Mouse (Mus musculus) inflammation-experienced regulatory T-cells, adult 6 months (primary cell): Measurements from ENCODE around the gene Abcc8. TPM values are rescaled to one million over a fixed set of nuclear protein-coding genes. Genes with fewer than 3 reads are reported as not detected.

Experiments
- ATAC-seq: one replicate; pipeline ENCODE4 v1.8.0; 2017
- polyA plus RNA-seq, 3 experiments: library from polyadenylated mRNA; unstranded; fragments of 100-300 nt; shearing (Covaris generic); gene quantifications; one replicate each; pipeline ENCODE4 v1.2.1; 2017

The Abcc8 gene
- polyA plus RNA-seq, 3 experiments from 2014 or later, result not detected

DNA sequence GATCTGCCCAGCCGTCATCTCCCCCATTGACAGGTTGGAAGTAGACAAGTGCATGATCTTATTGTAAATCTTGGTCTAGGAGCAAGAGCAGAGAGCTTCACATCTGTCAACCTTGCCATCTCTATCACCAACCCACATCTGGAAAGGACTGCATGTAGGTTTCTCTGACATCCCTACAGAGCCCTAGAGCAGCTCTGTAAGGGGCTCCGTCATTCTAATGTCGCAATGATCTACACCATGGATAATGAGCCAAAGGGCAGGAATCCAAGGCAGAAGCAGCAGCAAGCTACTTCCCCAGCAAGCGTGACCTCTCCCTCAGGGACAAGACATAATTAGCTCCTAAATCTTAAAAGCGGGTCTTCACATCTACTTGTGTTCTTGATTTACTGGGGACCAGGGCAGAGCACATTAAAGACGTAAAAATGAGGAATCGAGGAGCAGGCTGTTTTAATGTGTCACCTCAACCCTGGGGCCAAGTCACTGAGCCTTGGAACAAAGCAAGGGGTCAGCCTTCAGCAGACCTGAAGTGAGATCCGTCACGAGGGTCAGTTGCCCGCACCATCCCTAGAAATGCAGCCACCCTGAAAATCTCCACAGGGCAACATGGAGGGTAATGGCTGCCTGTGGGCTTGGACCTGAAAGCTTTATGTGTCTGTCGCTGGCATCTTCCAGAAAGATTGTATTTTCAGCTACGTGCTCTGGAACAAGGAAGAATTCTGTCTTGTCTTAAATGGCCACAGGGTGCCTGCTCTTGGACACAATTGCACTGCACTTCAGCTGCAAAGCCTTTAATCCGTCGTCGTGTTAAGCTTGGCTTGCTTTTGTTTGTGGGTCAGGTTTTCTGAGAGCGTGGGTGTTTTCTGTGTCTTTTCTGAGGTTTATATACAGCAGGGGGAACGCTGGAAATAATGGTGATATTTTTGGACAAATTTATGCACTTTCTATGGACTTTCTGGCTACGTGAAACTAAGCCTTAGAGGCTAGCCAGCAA is 25.0 kb downstream of the Abcc8 start:
- ATAC-seq, result no peak

DNA sequence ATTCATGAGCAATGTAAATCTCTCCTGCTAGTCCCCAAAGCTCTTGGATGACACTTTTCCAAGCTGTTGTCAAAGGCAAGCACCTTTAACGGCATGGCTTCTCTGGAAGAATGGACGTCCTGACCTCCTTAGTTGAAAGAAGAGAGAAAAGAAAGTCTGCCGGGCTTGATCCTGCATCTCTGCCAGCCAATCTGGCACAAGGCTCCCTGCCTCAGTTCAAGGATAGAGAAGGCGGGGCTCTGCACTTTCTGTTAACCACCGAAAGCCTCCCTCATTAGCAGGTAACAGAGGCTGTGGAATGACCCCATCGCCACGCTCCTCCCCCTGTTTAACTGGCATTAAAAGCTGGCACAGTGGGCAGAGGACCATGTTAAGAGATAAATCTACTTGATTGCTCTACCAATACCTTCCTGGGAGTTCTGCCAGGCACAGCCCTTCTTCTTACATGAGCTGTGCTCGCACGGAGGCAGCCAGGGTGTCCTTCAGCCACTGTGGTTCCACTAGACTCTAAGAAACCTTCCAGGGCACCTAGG is 26.9 kb downstream of the Abcc8 start:
- no peak for ATAC-seq

DNA sequence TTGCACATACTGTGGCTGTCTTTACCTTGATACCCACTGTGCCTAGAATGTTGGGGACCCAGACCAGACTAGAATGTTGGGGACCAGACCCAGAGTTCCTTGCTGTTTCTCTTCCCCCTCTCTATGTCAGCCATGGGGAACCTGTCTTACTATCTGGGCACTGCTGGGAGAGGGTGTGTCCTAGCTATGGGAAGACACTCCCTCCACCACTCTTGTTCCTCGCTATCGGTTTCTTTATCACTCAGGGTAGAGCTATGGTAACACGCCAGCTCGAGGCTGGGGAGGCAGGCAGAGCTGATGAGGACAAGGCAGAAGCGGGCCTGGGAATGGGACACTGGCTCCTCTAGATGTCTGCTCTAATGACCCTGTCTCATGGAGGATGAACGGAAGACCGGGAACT is 32.4 kb downstream of the Abcc8 start:
- ATAC-seq, result no peak

DNA sequence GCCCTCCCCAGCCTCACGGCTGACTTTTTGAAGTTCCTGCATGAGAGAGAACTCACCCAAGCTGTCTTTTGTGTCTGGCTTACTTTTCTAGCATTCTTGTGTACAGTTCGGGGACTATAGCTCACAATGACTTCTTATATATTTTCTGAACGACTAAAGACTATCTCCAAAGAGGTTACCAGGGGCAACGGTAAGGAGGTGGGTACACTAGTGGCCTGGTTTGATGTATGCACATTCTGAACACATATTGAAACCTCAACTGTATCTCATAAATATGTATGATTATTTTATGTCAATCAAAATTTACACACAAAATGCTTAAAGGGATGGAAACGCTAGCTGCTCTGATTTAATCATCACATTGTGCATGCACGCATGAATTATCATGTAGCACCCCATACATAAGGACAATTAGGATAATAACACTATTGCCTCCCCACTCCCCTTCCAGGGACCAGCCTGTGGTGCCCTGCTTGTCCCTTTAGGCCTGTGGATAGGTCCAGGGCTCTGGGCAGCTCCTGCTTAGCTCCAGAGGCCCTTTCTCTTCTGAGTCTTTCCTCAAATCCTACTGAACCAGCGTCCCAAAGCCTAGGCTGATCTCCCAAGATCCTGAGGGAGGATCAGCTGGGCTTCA is 33.0 kb downstream of the Abcc8 start:
- ATAC-seq, result no peak

DNA sequence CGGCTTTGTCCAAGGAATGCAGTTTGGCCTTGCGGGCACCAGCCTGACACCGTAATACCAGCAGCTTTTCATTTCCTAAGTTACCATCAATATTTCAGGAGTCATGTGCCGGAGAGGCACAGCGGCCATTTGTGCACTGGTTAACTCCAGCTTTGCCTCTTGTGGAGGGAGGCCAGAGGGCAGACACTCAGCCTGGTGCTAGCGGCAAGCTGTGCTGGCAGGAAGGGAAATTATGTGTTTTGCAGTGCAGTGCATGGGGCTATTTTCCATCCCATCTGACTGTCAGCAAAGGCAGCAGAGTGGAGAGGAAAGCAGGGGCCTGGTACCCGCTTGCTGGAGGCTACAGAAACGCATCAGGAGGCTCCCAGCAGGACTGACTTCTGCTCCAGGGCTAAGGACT is 35.8 kb downstream of the Abcc8 start:
- no peak for ATAC-seq

DNA sequence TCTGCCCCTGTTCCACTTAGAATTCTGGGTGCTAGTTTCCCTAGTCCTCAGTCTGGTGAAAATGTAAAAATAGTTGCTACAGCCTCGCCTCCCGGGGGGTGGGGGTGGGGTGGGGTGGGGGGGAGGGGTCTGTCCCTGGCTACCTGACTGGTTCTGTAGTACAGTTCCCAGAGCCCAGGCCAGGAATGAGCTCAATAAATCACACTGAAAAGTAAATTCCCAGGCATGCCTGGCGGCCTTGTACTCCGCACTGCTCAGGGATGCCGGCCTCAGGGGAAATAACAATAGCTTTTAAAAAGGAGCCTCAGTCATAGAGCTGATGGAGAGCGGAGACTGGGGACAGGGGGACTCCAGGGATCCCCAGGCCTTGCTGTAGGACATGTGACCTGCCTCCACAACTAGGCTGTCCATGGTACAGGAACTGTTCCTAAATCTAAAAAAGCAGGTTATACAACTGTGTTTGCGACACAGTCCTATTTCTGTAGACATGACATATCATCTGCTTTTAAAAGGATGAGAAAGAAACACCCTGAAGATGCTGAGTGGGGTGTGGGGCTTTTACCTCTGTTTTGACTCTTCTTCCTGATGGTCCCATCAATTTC is 41.4 kb downstream of the Abcc8 start:
- ATAC-seq, result no peak

DNA sequence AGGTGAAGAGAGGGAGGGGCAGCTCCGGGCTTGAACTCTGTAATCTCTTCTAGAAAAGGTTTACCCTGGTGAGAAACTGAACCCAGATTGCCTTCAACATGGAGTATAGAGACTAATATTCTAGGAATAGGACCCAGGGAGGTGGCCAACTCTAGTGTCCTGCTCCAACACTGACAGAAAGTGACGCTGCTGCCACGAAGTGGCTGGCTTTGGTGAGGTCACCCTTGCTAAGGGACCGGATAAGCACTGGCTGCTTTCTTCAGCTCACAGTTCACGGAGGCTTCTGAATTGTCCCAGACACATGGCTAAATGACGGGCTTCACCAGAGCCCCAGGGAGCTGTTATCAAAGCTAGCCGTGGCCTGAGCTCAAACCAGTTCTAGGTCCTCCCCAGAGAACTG is 46.0 kb downstream of the Abcc8 start:
- no peak for ATAC-seq

DNA sequence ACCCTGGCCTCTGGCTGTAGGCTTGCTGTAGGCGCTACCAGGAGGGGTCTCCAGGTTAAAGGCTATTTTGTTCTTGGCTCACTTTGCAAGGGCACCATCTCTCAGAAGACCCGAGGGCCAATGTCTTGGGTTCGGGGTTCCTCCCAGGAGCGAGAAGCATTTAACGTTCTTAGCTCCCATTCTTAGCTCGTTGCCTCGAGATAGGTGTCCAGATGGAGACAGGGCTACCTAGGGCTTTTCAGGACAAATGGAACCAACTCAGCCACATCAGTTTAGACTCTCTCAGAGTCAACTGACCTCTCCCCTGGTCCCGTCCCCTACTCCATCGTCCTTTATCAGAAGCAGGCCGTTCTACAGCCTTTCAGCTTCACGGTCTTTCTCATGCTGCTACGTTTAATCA is 47.6 kb downstream of the Abcc8 start:
- no peak for ATAC-seq

DNA sequence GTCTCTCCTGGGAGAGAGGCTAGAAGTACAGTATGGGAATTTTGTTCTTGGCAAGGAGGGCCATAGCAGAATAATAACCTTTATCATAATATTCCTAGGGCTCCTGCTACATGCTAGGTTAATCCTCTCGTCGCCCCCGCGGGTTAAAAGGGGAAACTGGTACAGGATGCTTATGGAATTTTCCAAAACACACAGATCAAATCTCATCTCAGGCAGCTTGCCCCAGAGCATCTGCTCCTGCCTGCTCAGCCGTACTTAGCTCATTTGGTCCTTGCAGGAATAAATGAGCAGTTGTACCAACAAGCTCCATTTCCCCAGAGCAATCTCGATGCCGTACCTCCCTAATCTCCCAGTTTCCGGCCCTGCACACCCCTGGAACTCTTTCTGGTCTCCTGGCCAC is 48.0 kb downstream of the Abcc8 start:
- ATAC-seq, result no peak

DNA sequence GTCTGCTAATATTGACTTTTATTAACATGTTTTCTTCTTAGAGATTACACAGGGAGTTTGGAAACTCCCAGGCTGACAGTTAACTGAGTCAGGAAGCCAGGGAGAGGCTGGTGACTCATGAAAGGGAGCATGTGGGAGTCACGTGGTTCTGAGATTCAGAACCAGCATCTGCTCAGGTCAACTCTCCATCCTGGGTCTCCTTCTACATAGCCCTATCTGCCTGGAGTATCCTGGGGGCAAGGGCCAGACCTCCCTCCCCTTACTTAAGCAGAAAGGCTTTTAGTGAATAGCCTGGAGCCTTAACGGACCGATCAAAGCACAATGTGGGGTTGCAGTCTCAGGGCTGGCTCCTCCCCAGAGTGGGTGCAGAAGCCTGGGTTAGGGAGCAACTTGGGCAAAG is 48.6 kb downstream of the Abcc8 start:
- ATAC-seq, result no peak

DNA sequence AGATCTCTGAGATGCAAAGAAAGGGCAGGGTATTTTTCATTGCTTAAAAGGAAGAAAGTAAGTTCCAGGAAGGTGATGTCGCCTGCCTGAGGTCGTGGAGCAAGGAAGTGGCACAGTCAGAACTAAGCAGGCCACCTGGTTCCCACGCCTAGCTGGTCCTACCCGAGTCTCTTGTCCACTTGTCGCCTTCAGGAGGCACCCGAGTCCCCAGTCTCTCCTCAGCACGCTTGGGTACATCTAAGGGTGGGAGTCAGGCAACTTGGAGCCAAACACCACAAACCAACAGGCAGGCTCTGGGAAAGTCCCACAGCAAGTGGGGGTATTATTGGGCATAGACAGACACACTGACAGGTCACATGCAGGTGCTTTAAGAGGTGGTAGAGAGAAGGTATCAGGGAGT is 49.1 kb downstream of the Abcc8 start:
- ATAC-seq, result no peak

DNA sequence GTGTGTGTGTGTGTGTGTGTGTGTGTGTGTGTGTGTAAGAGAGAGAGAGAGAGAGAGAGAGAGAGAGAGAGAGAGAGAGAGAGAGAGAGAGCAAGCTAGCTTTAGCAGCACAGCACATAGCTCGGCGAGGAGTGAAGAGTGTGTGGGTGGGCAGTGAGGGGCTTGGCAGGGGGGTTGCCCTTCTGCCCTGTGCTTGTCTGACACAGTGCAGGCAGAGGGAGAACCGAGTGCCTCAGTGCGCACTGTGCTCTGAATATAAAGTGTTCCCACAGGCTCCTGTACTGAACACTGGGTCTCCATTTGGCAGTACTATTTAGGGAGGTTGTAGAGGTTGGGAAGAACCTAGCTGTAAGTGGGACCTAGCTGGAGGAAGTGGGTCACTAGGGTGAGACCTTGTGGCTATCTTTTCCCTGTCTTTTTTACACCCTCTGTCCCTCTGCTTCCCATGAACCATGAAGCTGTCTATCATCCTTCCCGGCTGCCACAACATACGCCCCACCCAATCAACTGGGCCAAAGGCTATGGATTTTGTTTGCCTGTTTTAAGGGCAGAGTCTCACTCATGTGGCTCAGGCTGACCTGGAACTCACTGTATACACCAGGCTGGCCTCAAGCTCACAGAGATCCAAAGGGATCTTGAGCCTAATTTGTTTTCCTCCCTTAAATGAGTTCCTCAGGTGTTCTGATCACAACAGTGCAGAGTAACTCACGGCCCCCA is 50.2 kb downstream of the Abcc8 start:
- no peak for ATAC-seq

DNA sequence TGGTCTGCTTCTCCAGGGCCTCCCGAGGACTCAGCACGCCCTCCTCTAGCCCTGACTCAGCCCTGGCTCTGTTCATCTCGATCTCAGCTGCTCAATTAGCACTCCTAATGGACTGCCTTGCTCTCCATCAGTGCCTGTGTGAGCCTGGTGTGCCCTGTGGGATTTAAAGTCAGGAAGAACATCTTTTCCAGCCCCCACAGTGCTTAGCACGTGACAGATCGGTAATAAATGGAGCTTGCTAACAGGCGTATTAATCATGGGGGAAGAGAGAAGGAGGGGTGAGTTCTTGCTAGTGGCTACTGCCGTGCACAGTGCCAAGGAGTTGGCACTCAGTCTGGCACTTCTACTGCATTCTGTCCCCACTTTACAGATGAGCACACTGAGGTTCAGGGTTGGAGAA is 51.6 kb downstream of the Abcc8 start:
- no peak for ATAC-seq

DNA sequence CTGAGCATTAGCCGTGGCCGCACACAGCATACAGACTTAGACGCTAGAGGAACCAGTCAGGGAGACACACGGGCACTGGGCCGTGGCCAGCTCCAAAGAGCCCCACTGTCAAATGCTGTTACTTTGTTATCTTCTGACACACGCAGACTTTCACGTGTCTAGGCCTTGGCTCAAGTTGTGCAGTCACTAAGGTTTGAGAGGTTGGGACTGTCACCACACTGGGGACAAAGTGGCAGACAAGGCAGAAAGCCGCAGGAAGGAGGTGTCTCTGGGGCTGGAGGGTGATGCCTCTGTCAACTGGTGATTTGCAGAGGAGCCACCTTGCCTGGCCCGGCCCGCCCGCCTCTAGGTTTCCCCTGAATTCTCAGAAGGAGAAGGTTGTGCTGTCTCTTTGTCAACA is 54.5 kb downstream of the Abcc8 start:
- no peak for ATAC-seq

DNA sequence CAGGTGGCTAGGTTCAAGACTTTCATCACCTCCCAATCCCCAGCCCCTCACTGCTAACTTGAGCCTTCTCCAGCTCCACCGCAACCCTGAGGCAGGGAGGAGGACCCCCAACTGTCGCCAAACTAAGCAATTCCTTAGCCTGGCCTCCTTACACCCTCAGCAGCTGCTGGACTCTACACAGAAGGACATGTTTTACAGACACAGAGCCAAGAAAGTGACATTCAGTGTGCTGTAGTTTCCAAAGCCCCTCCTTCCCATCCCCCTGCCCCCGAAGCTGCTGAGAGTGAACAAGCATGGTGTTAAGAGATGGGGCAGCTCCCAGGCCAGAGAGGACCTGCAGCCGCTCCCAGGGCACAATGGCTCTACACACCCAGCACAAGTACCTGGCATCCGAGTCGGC is 55.4 kb downstream of the Abcc8 start:
- no peak for ATAC-seq

DNA sequence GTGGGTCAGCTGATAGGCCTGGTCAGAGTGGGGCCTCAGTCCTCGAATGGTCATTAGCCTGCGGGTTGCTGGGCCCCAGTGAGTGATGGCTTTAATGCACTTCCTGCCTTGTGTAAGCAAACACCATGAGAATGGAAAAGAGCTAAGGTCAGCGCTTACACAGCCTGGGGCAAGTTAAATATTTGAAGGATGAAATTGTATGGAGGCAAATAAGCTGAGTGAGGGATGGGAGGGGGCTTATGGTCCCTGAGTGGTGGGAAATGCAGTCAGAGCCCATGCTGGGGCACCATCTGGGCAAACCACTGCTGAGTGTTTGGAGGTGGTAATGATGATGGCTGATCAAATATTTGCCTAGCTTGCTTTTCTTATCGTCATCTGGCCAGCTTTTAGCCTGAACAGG is 56.9 kb downstream of the Abcc8 start:
- no peak for ATAC-seq

DNA sequence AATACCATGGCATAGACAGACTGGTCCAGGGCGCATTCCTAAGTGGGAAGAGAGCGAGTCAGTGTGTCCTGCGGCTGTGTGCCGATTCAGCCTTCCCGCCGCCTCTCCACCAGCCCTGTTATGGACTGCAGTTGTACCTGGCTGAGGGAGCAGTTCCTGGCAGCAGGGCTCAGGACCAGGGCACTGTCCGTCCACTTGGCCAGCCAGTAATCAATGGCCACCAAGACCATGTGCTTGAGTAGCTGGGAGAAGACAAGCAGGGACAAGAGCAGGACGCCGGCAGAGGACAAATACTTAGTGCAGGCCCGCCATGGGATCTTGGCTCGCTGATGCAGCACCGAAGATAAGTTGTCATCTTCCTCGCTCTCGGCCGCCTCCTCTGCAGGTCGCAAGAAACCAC is 62.8 kb downstream of the Abcc8 start:
- no peak for ATAC-seq

DNA sequence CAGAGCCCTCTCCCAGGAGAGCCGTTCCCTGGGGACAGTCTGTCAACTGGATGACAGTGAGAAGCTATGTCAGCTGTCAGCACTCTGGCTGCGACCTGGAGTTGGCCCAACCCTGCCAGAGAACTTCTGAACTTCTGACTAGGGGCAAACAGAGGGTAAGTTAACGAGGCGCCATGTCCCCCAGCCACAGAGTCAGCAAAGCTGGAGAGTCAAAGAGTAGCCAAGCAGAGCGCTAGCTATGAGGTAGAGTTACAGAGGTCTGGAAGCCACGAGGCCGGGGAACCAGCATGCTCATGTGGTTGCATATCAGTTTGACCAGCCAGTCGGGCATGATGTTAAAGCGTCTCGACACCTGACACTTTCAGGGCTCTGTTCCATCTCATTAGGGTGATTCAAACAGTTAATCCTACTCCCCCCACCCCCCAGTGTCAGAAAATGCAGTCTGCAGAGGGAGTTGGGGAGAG is 63.7 kb downstream of the Abcc8 start:
- no peak for ATAC-seq

DNA sequence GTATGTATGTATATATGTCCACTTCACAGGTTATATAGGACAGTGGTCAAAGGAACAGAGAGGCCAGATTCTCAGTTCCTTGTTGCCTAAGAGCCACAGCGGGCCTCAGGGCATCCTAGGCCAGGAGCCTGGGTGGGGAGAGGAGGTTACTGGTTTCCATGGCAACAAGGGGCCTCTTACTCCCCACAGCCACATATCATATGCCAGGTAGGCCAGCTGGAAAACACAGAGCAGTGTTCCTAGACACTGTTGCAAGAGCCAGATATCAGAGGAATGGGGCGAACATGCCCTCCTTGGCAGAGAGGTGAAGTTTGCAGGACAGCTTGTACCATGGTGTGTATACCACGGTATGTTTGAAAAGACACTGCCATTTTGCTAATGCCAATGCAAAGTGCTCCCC is 66.4 kb downstream of the Abcc8 start:
- no peak for ATAC-seq

DNA sequence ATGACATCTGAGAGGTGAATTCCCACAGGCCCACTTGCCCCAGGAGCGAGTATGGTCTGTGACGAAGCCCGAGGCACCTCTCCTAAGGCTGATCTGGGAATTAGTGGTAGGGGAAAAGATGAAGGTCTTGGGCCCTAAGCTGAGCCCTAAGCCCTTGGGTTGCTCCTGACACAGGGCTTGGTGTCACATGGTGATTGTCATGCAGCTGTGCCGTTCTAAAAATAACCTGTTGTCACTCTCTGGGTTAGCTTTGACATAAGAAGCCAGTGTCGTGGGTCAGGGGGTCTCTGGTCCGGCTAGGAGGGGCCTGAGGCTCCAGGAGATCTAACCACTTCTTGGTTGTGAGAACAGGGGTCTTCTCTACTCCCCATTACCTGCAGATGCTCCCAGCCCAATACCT is 67.9 kb downstream of the Abcc8 start:
- no peak for ATAC-seq

DNA sequence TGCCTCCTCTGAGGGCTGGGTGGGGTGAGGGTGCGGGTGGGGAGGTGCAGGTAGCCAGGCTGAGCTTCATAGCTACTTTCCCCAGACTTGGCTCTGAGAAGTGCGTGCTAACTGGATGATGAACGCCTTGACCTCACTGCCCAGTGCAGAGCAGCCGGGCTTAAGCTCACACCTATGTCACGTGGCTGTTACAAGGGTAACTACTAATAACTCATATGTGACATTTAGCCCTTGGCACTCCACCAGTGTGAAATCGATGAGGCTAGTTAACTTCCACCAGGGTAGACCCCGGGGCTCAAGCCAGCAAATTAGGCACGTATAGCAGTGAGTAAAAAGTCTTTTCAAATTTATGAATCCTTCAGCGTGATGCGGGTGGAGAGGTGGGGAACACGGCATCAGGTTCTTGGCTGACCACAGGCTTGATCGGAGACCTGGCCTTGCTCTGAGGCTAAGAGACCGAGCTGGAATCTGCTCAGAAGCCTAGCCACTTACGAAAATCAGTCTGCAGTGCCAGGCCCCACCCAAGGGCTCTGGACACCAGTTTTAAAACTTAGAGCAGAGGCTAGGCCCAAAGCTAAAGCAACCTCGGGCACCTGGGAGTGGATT is 68.5 kb downstream of the Abcc8 start:
- no peak for ATAC-seq

DNA sequence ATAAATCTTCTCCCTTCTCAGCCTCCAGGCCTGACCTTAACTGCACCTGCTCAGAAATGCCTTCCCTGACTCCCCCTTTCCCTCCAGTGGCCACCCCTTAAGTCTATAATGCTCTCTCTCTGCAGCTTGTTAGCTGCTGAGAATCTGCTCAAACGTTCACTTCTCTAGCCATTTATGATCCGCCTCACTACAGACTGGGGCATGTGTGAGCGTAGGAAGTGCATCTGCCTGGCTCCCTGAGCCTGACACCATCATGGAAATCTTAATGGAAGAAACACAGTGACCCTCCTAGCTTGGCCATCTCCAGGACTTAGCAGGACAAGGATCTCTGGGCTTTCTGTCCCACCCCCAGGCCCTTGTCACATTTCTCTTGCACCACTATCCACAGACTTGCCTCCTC is 69.8 kb downstream of the Abcc8 start:
- no peak for ATAC-seq
